Mouse (Mus musculus): Measurements from ENCODE around the gene Pianp. TPM values are rescaled to one million over a fixed set of nuclear protein-coding genes. Genes with fewer than 3 reads are reported as not detected.

Gene Pianp
- polyA plus RNA-seq, 1 experiment from 2014 or later: 10.0 TPM

DNA sequence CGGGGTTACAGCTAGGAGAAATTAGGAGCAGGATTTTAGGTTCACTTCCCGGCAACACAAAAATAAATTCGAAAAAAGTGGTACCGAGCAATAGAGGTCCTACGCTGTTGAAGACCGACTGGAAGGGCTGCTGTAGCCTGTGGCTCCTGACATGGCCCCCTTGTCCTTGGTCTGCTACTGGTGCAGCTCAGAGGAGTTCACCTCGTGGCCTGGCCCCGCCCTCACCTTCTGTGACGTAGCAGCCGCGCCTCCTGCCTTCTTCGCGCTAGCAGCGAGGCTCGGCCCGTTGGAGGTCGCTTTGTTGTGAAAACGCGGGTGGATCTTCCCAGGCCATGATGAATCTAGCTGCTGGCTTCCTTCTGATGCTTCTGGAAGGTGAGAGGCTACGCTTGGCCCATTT lies 53.2 kb downstream of the Pianp start, which contains the start of gene Acrbp:
TSS of gene Acrbp (plus strand) at position 12 of the 400 bp plus-strand sequence.
- H3K27me3 ChIP-seq: no peaks in the 10 kb centered on the region
- 33% methylated on average over 20 of the region's 20 CpGs for WGBS

DNA sequence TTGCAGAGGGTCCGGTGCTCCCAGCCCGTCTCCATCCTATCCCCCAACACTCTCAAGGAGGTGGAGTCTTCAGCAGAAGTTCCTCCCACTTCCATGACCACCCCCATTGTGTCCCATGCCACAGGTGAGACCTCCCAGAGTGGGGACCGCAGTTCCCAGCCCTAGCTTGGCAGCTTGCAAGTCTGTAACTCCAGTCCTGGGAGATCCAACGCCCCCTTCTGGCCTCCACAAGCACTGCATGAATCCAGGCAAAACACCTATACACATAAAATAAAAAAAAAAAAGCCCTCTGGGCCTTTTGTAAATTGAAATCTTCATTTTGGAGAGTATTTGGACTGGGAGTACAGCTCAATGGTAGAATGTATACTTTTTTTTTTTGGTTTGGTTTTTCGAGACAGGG lies 54.7 kb downstream of the Pianp start:
- WGBS: 62% methylated on average over 5 of the region's 5 CpGs
- no peaks in the 10 kb centered on the region for H3K27me3 ChIP-seq
- no peak for ATAC-seq (ENCODE audit: insufficient number of reproducible peaks, insufficient read depth, low FRiP score, low TSS enrichment, low read depth)
- H3K27ac ChIP-seq: no peak overlapping the region
- H3K9ac ChIP-seq: no peak overlapping the region
- peaks cover 92% of the 10 kb centered on the region for H3K36me3 ChIP-seq
- H3K9me3 ChIP-seq: no peaks in the 10 kb centered on the region
- no peaks in the 10 kb centered on the region for H3K4me1 ChIP-seq
- no peak overlapping the region for H3K4me2 ChIP-seq
- H3K4me3 ChIP-seq: no peak overlapping the region

More for the DNA sequence above, 53.2 kb downstream of the Pianp start, which contains the start of gene Acrbp:
- no peak within 1 kb of the TSS for H3K9ac ChIP-seq
- H3K36me3 ChIP-seq: peaks cover 95% of the 10 kb centered on the region
- H3K9me3 ChIP-seq: no peaks in the 10 kb centered on the region
- no peak within 1 kb of the TSS for H3K4me3 ChIP-seq
- no peaks in the 10 kb centered on the region for H3K4me1 ChIP-seq
- no peak within 1 kb of the TSS for H3K27ac ChIP-seq
- H3K4me2 ChIP-seq: no peak within 1 kb of the TSS
- ATAC-seq (ENCODE audit: insufficient number of reproducible peaks, insufficient read depth, low FRiP score, low TSS enrichment, low read depth): no peak

Other genes with a start within 250 kb of the Pianp start
- gene Gm45234, start 240.7 kb upstream of the Pianp start, polyA plus RNA-seq (2015; fragmentation: Nextera tagmentation; extraction: Ambion mirVana): 0.33 TPM in 1 of 2 replicates, not detected in the other
- gene Atn1, start 240.2 kb upstream of the Pianp start, polyA plus RNA-seq (2015; fragmentation: Nextera tagmentation; extraction: Ambion mirVana): 22.1 and 22.2 TPM in 2 replicates
- gene Eno2, start 227.0 kb upstream of the Pianp start, polyA plus RNA-seq (2015; fragmentation: Nextera tagmentation; extraction: Ambion mirVana): 10.7 and 10.9 TPM in 2 replicates
- 0.97 and 1.3 TPM in 2 replicates for gene Lrrc23, start 217.0 kb upstream of the Pianp start, polyA plus RNA-seq (2015; fragmentation: Nextera tagmentation; extraction: Ambion mirVana)
- 9.1 and 10.5 TPM in 2 replicates for gene Spsb2, start 188.0 kb upstream of the Pianp start, polyA plus RNA-seq (2015; fragmentation: Nextera tagmentation; extraction: Ambion mirVana)
- 710 and 723 TPM in 2 replicates for gene Tpi1, start 182.4 kb upstream of the Pianp start, polyA plus RNA-seq (2015; fragmentation: Nextera tagmentation; extraction: Ambion mirVana)
- 149 and 163 TPM in 2 replicates for gene Usp5, start 167.2 kb upstream of the Pianp start, polyA plus RNA-seq (2015; fragmentation: Nextera tagmentation; extraction: Ambion mirVana)
- gene Cdca3, start 167.1 kb upstream of the Pianp start, polyA plus RNA-seq (2015; fragmentation: Nextera tagmentation; extraction: Ambion mirVana): 142 and 184 TPM in 2 replicates
- 0.25 and 0.52 TPM in 2 replicates for gene Gnb3, start 156.4 kb upstream of the Pianp start, polyA plus RNA-seq (2015; fragmentation: Nextera tagmentation; extraction: Ambion mirVana)
- 60.5 and 60.8 TPM in 2 replicates for gene P3h3, start 138.9 kb upstream of the Pianp start, polyA plus RNA-seq (2015; fragmentation: Nextera tagmentation; extraction: Ambion mirVana)
- gene Gpr162, start 132.7 kb upstream of the Pianp start, polyA plus RNA-seq (2015; fragmentation: Nextera tagmentation; extraction: Ambion mirVana): 2.0 and 2.4 TPM in 2 replicates
- 0.37 TPM in 1 of 2 replicates, not detected in the other for gene Cd4, start 108.5 kb upstream of the Pianp start, polyA plus RNA-seq (2015; fragmentation: Nextera tagmentation; extraction: Ambion mirVana)
- 2.9 and 3.7 TPM in 2 replicates for gene Lag3, start 85.0 kb upstream of the Pianp start, polyA plus RNA-seq (2015; fragmentation: Nextera tagmentation; extraction: Ambion mirVana)
- 327 and 349 TPM in 2 replicates for gene Ptms, start 76.6 kb upstream of the Pianp start, polyA plus RNA-seq (2015; fragmentation: Nextera tagmentation; extraction: Ambion mirVana)
- gene Mlf2, start 65.3 kb upstream of the Pianp start, polyA plus RNA-seq (2015; fragmentation: Nextera tagmentation; extraction: Ambion mirVana): 342 and 360 TPM in 2 replicates
- 124 and 138 TPM in 2 replicates for gene Cops7a, start 31.2 kb upstream of the Pianp start, polyA plus RNA-seq (2015; fragmentation: Nextera tagmentation; extraction: Ambion mirVana)
- gene Zfp384, start 12.5 kb downstream of the Pianp start, polyA plus RNA-seq (2015; fragmentation: Nextera tagmentation; extraction: Ambion mirVana): 19.9 and 23.5 TPM in 2 replicates
- 164 and 187 TPM in 2 replicates for gene Ing4, start 43.1 kb downstream of the Pianp start, polyA plus RNA-seq (2015; fragmentation: Nextera tagmentation; extraction: Ambion mirVana)
- gene Acrbp, start 53.0 kb downstream of the Pianp start, polyA plus RNA-seq (2015; fragmentation: Nextera tagmentation; extraction: Ambion mirVana): 21.7 and 22.7 TPM in 2 replicates
- gene Lpar5, start 71.2 kb downstream of the Pianp start, polyA plus RNA-seq (2015; fragmentation: Nextera tagmentation; extraction: Ambion mirVana): 0.59 and 0.97 TPM in 2 replicates
- 83.3 and 91.2 TPM in 2 replicates for gene Chd4, start 99.3 kb downstream of the Pianp start, polyA plus RNA-seq (2015; fragmentation: Nextera tagmentation; extraction: Ambion mirVana)
- 62.5 and 69.3 TPM in 2 replicates for gene Nop2, start 135.2 kb downstream of the Pianp start, polyA plus RNA-seq (2015; fragmentation: Nextera tagmentation; extraction: Ambion mirVana)
- gene Iffo1, start 148.5 kb downstream of the Pianp start, polyA plus RNA-seq (2015; fragmentation: Nextera tagmentation; extraction: Ambion mirVana): 15.5 and 17.6 TPM in 2 replicates
- 1,482 and 1,867 TPM in 2 replicates for gene Gapdh, start 169.8 kb downstream of the Pianp start, polyA plus RNA-seq (2015; fragmentation: Nextera tagmentation; extraction: Ambion mirVana)
- 150 and 163 TPM in 2 replicates for gene Ncapd2, start 195.0 kb downstream of the Pianp start, polyA plus RNA-seq (2015; fragmentation: Nextera tagmentation; extraction: Ambion mirVana)
- 216 and 218 TPM in 2 replicates for gene Mrpl51, start 195.1 kb downstream of the Pianp start, polyA plus RNA-seq (2015; fragmentation: Nextera tagmentation; extraction: Ambion mirVana)
- gene Vamp1, start 218.9 kb downstream of the Pianp start, polyA plus RNA-seq (2015; fragmentation: Nextera tagmentation; extraction: Ambion mirVana): 4.3 and 4.4 TPM in 2 replicates
- gene Tapbpl, start 235.2 kb downstream of the Pianp start, polyA plus RNA-seq (2015; fragmentation: Nextera tagmentation; extraction: Ambion mirVana): 2.8 and 3.5 TPM in 2 replicates
- 1.7 and 2.8 TPM in 2 replicates for gene Cd27, start 240.3 kb downstream of the Pianp start, polyA plus RNA-seq (2015; fragmentation: Nextera tagmentation; extraction: Ambion mirVana)